Mouse (Mus musculus): ENCODE measurements around the gene Plcb2. TPM values are rescaled to one million over a fixed set of nuclear protein-coding genes. Genes with fewer than 3 reads are reported as not detected.

Plcb2 gene
- total RNA-seq, 2 experiments from 2014 or later, result 2.2 to 2.5 TPM

- DNase-seq (ENCODE audit: low spot score in 2 of 2), result no peak
These were observed 23.9 kb upstream of the Plcb2 start for GRCm38 (mm10) chr2:118751896-118752791.

DNA sequence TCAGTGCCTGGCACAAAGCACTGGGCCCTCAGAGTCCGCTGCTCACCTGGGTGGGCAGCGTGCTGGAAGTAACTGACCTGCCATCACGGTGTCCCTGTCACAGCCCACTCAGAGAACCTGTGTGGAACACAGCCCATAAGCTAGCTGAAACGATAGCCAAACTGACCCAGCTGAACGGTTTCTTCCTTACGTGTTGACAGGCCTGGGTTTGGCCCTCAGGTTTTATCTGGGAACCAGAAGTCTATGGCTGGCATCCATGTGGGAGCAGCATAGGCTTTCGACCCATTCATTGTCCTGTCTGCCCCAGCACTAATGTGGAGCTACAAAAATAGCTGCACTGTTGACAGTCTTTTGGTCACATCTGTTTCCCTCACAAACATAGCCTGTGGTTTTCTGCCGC, 22.2 kb upstream of the Plcb2 start:
- DNase-seq (ENCODE audit: low spot score in 2 of 2), result no peak

- DNase-seq (ENCODE audit: low spot score in 2 of 2), result no peak
These were observed 21.2 kb upstream of the Plcb2 start for GRCm38 (mm10) chr2:118749341-118749884.

- DNase-seq (ENCODE audit: low spot score in 2 of 2), result no peak
These were observed 19.2 kb upstream of the Plcb2 start for GRCm38 (mm10) chr2:118747301-118747960.

DNA sequence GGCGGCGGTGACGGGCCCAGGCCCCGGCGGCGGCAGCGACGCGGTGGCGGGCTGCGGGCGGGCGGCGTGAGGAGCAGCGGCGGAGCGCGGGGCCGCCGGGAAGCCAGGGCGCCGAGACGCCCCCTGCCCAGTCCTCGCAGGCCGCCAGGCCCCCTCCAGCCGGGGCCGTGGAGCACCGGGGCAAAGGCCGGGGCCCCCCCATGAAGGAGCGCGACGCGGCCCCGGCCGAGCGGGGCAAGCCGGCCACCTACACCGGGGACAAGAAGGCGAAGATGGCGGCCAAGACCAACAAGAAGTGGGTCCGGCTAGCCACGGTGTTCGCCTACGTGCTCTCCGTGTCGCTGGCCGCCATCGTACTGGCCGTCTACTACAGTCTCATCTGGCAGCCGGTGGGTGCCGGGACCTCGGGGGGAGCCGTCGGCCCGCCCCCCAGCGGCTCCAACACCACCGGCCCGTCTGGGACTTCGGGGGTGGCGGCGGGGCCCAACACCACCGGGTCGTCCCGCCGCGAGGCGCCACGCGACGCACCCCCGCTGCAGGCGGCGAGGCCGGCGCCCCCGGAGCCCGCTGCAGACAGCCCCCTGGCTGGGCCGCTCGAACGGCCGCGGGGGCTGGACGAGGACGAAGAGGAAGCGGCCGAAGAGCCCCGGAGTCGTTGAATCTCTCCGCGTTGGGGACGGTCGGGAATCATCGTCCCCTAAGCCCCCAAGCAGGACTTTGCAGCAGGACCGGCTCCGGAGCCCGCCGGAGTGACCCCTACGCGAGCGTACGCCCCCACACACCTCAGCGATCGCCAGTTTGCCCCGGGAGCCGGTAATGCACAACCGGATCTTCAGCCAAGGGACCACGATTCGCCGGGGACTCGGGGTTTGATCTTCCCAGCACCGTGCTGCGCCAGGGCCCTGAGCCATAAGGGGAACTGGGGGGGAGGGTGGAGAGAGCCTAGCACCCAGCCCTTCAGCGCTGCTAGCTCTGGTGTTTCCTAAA, 18.0 kb upstream of the Plcb2 start:
- no peak for DNase-seq (ENCODE audit: low spot score in 2 of 2)

DNA sequence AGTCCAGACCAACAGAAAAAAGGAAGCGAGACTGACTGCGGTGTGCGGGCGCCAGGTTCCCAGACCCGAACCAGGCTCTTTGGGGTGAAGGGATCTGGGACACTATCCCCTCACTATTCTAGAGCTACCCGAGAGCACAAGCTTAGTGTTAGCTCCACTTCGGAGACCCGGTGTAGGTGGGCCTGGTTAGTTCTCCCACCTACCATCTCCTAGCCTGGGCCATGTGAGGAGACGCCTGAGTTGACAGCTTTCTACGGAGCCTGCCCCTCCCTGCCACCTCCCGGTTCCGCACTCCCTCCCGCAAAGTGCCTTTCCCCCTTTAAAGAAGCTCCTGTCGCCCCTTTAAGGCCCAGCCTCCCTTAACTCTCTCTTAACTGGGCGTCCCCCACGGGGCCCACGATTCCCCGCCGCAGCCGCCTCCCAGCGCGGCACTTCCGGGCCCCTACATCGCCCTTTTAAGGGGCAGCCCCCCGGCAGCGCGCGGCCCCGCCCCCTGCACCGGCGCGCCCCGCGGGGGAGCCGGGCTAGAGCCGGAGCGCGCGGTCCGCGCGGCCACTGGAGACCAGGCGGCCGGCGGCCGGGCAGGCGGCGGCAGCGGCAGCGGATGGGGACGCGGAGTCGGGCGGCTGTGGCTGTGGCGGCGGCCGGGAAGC, 17.1 kb upstream of the Plcb2 start, which contains the start of gene Inafm2:
Gene Inafm2 (plus strand): TSS at position 527 of the 653 bp plus-strand sequence.
- DNase-seq (ENCODE audit: low spot score in 2 of 2), result peak; percentile 90 to 92

DNA sequence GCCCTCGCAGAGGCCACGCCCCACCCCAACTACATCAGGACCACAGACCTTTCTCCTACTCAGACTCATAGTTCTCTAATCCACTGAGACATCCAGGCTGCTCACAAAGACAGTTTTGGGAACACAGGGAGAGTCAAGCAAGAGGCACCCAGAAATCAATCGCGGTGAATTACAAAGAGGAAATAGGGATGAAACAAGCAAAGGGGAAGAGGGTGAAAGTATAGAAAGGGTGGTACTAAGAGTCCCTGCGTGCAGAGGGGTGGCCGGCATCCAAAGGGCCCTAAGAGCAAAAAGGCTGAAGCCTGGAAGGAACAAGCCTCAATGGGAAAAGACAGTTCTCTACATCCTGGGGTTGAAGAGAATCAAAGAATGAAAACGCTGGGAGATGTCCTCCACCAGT, 16.4 kb upstream of the Plcb2 start:
- no peak for DNase-seq (ENCODE audit: low spot score in 2 of 2)

DNA sequence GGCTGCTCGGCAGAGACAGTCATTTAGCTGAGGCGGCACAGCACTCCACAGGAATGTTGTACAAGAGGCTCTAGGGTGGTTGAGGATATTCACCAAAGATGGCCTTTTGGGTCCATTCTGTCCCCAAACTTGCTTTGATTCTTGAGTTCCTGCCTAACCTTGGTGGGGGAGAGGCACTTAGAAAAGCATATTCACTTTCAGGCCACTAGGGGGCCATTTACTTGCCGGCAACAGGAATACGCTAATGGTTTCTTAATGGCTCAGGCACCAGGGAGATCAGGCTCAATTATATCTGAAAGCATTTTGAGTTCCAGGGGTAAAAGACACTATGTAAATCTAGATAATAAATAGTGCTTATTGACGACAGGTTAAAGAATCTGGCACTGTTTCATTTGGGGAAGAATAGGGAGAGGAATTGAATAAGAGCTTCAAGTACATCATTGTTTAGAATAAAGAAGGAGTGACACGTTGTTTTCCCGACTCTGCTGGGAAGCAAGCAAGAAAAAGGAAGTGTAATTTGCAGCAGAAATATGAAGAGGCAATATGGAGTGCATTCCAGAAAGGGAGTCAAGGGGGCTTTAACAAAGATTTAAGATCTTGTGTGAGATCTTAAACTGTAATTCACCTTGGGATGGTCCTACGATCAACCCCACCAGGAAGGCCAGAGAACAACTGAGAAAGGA, 15.2 kb upstream of the Plcb2 start:
- peak in 1 of 2 experiments; percentile 65 for DNase-seq (ENCODE audit: low spot score in 2 of 2)

DNA sequence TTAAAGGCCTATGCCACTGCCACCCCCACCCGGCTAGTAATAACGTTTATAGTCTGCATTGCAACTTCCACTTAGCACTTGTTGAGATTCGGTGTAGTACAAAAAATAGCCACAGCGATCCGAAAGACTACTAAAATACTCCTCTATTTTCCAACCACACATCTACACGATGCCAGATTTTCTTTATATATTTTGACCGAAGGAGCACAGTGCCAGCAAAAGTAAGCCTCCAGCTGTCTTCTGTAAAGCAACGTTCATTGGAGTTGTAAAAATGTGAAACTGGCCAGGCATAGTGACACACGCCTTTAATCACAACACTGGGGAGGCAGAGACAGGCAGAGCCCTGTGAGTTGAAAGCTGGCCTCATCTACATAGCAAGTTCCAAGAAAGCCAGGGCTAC, 12.9 kb upstream of the Plcb2 start:
- DNase-seq (ENCODE audit: low spot score in 2 of 2), result no peak

GRCm38 (mm10) chr2:118740341-118740740, 12.1 kb upstream of the Plcb2 start:
- DNase-seq (ENCODE audit: low spot score in 2 of 2), result no peak

- DNase-seq (ENCODE audit: low spot score in 2 of 2), result peak; percentile 76 to 79
These were observed 5.1 kb upstream of the Plcb2 start for GRCm38 (mm10) chr2:118733341-118733740.

- no peak for DNase-seq (ENCODE audit: low spot score in 2 of 2)
These were observed 3.7 kb upstream of the Plcb2 start for GRCm38 (mm10) chr2:118731981-118732380.

GRCm38 (mm10) chr2:118730622-118730915, 2.3 kb upstream of the Plcb2 start:
- DNase-seq (ENCODE audit: low spot score in 2 of 2), result peak; percentile 63 to 83

- DNase-seq (ENCODE audit: low spot score in 2 of 2), result no peak
These were observed 1.8 kb upstream of the Plcb2 start for GRCm38 (mm10) chr2:118729816-118730621.

GRCm38 (mm10) chr2:118729194-118729593, 956 bp upstream of the Plcb2 start:
- no peak for DNase-seq (ENCODE audit: low spot score in 2 of 2)

GRCm38 (mm10) chr2:118727911-118728310, 327 bp downstream of the Plcb2 start:
- no peak for DNase-seq (ENCODE audit: low spot score in 2 of 2)

GRCm38 (mm10) chr2:118726873-118727272, 1.4 kb downstream of the Plcb2 start:
- DNase-seq (ENCODE audit: low spot score in 2 of 2), result no peak

GRCm38 (mm10) chr2:118725511-118725910, 2.7 kb downstream of the Plcb2 start:
- DNase-seq (ENCODE audit: low spot score in 2 of 2), result no peak
